Mouse (Mus musculus) adrenal gland, adult 2 months (tissue): ENCODE measurements at regions not wholly inside any gene's neighbourhood (a gene's known extent, or its start where the extent isn't known, plus 50 kb on each side); places are given as distances from the start of the nearest gene placed in this dataset.

Experiments
- DNase-seq: peaks from one replicate; pipeline ENCODE4 v3.0.0; 2021

DNA sequence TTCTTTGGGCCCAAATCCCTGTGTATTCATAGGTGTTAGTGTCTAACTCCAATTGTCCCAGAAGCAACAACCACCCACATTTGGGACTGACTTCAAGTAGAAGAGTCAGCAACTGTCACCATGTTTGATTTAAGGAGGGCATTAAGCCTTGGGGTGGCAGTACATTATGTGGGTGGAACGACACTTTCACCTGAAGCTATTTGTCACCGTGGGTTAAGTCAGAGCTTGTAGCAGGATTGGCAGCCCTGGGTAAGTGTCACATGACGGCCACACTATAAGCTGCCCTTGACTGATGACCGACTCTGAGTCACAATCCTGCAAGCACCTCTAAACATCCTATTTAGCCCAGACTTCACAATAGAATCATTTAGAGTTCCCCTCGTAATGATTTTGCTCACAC is 236.7 kb upstream of the A1bg start:
- peak; percentile 80 for DNase-seq

DNA sequence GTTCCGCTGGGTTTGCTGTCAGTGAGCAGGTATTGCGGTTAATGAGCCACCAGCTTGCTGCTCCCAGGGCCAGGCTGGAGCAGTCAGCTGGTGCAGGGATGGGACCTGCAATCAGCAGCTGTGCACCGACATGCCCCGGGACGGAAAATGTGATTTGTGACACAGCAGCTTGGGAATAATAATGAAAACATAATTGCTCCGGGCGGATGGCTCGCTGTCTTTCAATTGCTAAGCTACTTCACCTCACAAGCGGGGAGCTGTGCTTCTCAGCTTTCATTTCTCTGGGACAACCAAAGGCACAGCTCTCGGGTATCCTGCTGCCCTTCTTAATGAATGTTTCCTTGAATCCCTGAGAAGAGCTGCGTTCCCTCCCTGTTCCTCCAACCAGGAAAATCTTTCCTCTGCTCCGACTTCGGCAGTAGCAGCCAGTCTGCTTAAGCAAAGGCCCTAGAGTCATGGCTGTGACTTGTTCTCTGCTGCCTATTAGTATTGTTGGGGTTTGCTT is 235.3 kb upstream of the A1bg start:
- DNase-seq: peak; percentile 66

DNA sequence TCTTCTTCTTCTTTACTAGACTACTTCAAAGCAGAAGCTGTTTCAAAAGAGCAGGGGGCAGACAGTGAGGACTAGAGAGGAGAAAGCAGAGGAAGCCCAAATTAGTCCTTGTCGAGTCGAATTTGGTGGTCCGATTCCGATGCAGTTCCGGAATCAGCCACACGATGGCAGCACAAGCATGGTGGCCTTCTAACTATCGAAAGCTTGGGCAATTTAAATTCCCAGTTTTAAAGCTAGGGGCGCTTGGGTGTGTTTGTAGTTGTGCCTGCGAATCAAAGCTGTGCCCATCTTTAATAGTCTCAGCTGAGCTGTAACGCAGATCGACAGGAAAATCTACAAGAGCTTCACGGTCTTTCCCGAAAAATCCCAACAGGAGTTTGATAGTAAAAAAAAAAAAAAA is 234.7 kb upstream of the A1bg start:
- peak; percentile 87 for DNase-seq

DNA sequence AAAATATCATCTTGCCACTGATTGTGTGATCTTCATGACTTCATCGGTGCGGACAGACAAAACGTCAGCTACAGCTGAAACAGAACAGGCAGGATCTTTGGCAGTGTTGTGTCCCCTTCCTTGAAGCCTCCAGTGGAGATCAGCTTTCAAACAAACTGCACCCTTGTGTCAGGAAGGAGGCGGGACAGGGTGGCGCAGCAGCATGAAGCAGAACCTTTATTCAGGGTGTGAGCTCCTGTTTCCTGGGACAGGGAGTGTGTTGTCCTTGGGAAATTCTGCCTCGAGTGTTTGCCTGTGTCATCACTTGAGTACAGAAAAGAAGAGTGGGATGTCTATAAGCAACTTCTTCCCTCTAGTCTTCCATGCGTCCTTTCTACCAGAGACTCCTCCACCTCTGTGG is 232.7 kb upstream of the A1bg start:
- no peak for DNase-seq

DNA sequence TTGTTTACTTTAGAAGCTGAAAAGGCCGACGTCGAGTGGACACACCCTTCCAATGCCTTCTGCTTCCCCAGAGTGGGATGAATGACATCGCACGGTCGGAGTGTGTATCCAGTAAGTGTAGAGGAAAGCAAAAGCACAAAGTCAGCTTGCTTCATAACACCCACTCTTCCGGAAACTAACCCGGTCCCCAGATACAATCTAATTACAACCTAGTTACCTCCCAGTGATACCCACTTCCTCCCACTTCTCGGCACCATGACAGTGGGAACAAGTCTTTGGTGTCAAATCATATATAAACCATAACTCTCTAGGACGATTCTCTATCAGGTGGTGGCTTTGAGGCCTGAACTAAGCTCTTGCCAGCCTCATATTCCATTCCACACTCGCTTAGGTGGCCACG is 231.4 kb upstream of the A1bg start:
- no peak for DNase-seq

DNA sequence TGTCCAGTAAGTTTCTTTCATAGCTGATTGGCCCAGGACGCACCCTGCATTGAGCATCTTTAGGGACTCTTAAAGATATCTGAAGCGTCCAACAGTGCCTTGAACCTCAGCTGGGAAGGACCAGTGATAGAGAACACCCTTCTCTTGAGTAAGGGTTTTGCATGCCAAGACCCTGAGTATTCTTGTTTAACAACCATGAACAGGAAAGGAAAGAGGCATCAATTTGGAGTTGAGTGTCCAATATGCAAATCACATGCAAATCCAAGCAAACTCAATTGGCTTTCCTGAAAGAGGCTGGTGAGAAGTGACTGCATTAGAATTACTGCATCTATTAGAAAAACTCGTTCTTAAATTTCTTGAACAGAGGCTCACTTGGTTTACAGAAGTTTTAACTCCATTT is 220.0 kb upstream of the A1bg start:
- DNase-seq: no peak

DNA sequence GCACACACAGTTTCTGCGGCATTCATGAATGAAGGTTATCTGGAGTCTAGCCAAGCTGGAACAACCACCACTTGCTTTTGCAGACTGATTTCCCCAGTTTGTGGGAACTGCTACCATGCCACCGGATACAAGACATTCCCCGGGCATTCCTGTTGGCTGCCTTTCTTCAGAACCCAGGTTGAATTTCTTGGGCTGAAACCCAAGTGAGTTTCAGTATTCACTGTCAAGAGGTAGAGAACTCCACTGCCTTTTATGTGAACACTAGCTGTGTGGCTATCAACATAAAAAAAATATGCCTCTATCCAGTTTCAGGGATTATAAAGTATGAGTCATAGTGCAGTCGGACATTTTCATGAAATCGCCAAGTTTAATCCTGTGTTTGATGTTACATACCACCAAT is 216.3 kb upstream of the A1bg start:
- no peak for DNase-seq

DNA sequence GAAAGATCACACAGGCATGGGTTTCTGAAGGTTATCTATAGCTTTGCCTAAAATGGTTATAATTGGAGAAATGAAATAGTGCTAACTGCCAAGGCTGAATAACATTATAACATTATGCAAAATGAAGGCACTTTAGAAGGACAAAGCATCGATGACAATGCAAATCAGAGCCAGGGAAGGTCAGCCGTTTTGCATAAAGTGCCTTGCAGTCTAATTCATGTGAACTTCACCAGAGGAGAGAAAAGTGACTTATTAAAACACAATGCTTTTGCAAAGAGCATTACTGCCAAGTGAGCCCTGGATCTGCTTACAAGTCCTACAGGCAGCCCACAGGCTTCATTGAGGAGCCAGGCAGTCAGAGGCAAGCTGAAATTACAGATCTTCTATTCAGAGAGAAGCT is 214.0 kb upstream of the A1bg start:
- no peak for DNase-seq

DNA sequence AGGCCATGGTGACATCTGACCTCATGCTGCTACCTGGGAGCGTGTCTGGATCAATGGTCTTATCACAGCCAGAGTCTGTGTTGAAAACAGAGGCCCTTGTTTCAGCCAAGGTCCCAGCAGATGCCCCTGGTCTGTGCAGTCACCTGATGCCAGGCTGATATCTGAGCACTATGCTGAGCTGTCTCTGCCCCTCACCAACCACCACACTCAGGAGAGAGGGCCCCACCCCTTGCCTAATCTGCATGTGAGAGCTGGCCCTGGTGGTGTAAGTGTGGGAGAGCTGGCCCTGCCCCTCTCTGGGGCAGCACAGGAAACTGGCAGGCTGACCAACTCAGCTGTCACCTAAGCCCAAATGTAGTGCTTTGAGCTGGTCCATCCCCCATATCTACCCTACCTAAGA is 210.5 kb upstream of the A1bg start:
- no peak for DNase-seq

DNA sequence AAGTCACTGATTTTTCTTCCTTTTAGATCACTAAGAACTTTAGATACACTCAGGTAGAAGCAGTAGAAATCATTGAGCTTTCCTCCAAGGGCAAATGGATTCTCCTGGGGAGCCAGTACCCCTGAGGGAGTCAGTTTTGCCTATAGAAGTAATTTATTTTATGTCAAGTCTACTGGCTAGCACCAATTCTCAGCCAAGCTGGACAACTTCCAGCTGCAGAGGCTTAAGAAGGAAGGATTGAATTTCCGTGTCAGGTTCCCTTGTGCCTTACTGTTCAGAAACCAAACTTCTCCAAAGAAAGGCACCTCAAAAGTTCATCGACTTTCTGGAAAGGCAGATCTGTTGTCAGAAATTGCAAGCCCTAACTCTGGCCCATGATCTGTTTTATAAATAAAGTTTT is 205.2 kb upstream of the A1bg start:
- DNase-seq: no peak

DNA sequence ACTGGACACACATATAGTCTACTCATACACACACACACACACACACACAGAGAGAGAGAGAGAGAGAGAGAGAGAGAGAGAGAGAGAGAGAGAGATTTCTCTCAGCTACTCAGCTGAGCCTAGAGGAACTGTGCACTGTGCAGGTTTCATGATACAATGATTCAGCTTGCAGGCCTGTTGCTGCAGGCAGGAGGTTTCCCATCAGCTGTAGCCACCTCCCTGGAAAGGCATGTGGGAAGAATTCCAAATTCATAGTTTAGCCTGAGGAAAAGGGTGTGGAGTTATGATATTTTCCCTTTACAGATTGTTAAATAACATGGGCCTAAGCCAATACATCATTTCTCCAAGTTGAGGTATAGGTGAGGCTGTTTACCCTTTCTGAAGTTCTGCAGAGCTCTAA is 204.3 kb upstream of the A1bg start:
- no peak for DNase-seq

DNA sequence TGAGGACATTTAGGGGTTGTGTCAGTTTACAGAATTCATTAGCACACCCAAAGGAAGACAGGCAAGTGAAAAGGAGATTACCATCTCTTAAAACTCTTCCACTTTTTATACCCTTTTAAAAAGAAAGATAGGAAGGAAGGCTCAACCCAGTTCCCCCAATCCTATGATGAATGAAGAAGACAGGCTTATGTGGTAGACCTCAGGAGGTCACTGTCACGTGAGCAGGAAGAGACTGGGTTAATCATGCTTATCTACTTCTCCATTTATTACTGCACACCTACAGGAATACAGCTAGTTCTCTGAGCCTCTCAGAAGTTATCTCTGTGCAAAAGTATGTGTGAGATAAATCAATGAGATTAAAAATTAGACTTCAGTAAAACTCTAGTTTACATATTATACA is 194.1 kb upstream of the A1bg start:
- DNase-seq: no peak

DNA sequence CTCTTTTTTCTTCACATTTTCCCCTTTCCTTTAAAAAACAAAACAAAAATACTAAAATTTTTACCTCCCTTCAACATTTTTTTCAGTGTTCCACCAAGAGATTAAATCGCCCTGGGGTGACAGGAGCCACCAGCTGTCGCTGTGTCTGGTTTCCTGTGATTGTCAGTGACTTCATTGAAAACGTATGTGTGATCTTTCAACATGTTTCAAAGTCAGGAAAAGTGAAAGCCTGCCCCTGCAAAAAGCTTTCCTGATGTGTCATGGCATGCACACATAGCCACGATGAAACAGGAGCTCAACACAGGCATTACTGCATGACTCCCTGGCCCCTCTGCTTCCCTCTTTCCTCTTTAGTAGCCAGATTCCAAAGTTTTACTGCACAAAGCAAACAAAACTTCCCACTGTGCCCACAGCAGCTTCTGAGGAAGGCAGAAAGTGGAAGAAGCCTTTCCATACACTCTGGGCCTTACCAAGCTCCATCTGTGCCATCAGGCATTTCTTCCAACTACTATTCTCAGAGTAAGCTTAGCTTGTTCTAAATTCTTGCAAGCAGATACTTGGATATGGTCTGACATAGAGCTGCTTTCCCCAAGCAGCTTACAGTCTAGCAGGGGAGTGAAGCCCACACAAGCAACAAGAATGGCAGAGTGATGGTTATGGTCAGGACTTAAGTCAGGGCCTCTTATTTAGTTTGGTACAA is 186.8 kb upstream of the A1bg start:
- DNase-seq: no peak

DNA sequence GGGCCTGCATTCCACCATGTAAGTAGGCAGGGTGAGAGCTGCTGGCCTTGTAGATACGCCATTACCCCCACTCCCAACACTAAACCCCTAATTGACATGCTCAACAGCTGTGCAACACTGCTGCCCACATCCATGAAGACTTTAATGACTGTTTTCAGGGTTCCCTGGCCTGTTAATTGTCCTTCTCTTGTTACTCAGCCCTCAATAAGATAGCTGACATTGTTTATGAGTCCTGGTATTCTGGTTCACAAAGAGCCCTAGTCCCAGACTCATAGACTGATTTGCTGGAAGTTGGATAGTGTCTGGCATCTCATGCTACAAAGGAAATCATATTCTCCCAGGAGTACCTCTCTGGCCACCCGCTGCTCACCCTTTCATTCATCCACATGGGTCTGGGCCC is 186.1 kb upstream of the A1bg start:
- no peak for DNase-seq

DNA sequence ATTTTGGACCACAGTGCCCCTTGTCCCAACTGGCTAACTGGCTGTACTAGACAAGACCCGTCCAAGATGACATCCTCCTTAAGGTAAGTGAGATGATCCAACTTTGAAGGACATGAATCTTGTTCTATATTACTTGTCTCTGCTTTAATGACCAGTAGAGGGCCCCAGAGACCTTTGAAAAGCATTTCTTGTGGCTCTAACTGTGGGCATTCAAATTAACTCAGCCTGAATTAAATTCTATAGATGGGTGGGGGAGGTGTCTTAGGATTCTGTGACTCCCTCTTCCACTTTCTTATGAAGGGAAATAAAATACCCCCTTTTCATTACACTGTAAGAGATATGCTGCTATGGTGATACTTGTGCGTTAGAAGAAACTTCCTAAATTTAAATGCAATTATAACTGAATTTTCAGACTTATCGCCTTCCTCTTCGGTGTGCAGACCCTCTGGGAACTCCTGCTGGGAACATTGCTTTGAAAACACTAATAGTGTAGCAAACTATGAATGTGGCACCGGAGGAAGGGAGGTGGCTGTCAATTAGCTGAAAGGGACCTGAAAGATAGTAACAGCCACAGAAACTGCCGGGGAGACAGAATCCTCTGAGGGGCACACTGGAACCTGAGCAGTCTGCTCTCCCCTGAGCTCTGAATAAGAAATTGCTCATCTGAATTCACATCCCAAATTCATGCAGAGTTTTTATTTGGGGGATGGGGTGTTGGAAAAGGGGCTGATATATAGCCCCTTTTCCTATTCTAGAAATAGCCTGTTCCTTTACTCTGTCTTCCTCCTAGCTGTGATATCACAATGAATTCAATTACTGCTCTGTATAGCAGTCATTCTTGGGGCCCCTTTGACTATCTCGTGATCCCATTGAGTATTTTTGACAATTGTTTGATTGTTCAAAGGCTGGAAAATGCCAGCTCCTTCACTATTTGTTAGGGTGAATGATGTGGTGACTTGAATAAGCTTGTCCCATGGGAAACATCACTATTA is 179.9 kb upstream of the A1bg start:
- peak; percentile 18 for DNase-seq

DNA sequence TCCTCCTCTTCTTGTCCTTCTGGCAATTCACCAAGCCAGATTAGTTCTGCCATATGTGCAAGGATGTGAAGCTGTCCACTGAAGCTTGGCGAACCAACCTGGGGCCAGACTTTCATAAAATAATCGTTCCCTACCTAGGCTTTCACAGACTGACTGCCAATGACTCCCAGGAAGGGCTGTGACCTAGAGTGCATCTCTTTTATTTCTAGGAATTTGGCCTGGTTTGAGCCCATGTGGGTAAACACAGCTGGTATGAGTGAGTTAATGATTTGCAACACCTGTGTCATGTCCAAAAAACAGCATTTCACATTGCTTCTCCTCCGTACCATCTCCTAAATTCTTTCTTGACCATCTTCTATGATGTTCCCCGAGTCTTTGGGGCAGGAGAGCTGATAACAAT is 178.0 kb upstream of the A1bg start:
- DNase-seq: peak; percentile 2

DNA sequence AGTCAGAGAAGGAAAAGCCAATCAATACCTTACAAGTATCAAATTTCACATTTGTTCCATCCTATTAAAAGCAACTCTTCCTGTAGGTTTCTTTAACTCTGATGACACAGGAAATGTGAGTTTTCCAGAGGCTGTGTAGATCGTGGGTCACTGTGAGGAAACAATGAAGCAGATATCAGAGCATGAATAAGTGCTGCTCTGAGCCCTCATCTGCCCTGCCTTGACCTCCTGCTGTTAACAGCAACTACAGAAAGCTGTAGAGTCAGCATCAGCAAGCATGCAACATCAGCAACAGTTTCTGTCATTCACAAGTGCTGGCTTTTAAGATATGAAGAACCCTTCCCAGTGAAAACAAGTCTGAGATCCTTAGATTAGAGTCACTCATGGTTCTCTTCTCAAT is 176.2 kb upstream of the A1bg start:
- DNase-seq: no peak

DNA sequence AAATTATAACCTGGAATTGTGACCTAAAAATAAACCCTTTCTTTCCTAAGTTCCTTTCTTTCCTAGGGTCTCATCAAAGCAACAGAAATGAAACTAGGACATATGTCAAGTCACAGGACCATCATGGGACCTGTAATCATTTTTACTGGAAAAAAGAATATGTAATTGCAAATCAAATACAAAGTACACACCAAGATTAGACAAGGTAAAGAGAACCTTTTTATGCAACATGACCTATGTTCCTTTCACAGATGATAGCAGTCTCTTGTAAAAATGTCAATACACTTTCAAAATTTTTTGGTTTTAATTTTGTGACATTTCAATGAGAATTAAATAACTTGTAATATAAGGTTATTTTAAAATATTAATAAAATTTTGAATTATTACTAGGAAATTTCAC is 175.7 kb upstream of the A1bg start:
- DNase-seq: no peak

DNA sequence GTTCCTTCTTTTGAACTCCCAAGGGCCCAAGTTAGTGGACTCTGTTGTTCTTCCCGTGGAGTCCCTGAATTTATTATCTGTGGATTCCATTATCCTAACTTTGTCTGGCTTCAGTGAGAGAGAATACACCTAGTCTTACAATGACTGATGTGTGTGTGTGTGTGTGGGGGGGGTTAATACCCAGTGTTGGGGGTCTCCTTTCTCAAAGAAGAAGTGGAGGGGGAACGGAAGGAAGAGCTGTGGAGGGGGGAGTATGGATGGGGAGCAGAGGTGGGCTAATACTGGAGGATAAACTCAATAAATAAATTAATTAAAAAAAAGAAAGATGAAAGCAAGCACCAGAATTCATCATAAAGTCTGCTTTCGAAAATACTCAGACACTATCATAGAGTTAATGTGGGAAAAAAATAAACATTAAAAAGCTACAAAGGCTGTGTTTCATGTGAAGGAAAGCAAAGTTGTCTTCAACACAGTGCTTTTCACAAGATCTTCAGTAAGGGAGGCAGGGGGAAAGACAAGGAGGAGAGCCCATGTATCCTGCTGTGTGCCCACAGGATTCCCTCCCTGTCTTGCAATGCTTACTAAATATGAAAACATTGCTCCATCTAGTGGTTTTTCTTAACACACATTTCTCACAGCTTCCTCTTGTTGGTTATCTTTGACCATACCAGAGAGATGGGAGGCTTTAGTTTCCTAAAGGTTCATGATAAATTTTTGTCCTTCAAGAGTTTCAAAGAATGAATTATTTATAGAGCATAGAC is 173.4 kb upstream of the A1bg start:
- no peak for DNase-seq

DNA sequence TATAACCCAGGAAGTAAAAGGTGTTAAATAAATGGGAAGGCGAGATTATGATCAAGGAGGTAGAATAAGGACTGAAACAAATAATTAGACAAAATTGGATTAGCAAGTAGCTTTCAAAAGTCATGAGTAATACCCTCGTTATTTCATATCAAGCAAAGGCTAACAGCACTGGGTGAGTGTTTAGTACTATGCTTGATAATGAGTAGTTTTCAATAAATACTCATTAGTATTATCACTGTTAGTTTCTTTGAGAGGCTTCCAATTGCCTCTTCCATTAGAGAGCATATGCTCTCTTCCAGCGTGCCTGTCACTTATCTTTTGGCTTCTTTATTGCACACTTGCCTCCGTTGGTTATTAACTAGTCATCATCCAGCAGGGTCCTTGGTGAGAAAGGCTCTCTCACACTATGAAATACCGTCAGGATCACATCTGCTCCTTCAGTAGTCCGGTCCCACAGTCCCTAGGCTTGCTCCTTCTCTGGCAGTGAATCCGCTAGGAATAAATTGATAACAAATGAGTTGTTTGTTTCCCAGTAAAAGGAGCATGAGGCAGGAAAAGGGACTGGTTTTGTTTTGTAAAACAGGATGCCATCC is 132.3 kb upstream of the A1bg start:
- peak; percentile 1 for DNase-seq

DNA sequence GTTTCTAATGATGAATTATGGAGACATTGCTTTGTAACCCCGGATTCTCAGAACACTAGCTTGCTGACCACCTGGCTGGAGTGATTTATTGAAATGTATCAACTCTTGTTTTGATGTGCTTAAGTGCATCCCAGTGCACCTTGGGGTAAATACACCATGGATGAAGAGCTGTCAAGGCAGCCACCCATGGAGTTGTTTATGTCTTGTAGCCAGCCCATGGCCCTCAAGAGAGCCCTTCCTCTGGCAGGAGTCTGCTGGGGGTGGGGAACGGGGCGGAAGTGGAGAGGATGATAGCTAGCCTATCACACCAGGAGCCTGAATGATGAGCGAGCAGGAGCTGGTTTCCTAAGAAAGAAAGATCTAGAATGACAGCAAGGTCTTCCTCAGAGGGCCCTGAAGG is 128.6 kb upstream of the A1bg start:
- no peak for DNase-seq

DNA sequence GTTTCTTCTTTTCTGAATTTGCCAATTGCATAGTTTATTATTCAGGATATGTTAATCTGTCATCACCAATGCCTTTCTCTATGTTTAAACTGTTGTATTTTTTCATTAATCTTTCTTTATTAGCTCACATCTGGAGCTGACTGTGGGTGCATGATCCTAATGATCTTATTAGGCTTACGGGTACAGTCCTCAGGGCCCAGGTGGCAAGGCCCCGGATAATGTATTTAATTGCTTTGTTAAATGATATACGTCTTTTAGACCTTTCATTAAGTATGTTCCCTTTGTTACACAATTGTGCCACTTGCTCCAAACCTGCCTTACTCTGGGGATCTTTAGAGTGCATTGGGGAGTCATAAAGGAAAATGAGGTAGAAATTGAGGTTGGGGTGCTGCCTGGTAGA is 86.7 kb upstream of the A1bg start:
- DNase-seq: no peak
